Mouse (Mus musculus) cerebellum, postnatal 10 days (tissue): ENCODE results near the gene Slc17a2.
"Not testable (repeated sequence)": the region's sequence is repeated elsewhere in the genome, so short reads cannot be mapped to it uniquely, and the experiment has no call there.

Experiments used
- DNase-seq, 2 experiments: peaks; one replicate each; pipeline ENCODE4 v3.0.0; 2021; ENCODE audit warnings: mixed read lengths in 2 of 2

Slc17a2 gene

DNA sequence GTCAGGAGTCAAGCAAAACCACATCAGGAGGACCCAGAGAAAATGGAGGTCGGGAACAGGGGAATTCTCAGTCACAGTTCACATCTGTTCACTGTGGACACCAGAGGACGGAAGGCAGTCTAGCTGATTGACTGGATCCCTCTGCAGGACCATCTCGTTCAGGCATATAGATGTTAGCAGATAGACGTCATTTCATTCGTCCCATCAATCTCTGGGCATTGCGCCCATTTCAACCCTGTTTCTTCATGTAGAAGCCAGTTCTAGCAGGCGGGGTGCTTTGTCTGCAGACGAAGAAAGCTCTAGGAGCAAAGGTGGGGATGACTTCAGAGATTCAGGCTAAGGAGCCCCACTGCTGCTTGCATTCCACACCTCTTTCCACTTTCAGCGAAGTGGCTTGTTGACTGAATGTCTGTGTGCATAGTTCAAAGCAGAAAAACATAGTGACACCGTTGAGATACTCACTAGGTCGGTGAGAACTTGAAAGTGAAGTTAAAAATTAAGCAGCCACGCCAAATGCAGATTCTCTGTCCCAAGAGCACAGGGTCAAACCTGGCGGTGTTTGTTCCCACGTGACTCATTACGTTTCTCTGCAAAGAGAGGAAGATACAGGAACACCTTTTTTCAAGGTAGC is at the start of gene Slc17a2:
TSS of gene Slc17a2 (plus strand) at position 572 of the 631 bp plus-strand sequence.
- DNase-seq, result peak; percentile 3 to 9

DNA sequence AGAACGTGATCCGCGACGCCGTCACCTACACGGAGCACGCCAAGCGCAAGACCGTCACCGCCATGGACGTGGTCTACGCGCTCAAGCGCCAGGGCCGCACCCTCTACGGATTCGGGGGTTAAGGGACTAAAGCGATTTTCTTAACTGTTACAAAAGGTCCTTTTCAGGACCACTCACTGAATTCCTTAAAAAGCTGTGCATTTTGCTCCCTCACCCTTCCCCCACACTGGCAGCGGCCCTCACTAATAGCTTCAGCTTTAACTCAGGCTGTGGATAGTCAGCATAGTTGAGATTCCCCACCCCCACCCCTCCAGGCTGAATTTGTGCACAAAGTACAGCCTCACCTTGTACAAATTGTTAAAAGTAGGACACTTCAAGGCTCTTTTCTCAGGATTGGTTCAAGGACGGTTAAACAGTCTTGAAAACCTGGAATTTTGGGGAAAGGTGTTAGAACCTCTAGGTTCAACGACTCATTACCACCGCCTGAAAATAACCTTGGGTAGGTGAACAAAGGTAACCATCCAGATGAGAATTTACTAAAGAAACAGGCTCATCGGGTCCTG is 49.5 kb upstream of the Slc17a2 start:
- peak in 1 of 2 experiments; percentile 25 for DNase-seq

DNA sequence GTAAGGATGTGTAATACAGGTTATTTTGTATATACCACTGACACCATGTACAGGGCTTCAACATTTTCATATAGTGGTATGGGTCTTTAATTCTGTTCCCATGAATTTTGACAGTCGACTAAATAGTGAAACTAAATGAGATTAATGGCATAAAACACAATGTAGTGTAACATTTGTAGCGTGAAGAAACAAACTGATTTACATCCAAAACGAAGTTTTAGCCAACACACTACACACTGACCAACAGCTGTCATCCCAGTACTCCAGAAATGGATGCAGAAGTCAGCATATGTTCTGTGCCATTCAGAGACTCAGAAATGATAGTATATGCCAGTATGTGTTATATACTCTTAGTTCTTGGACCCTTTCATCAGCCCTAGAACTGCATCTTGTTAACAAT is 48.9 kb upstream of the Slc17a2 start:
- DNase-seq, result no peak

DNA sequence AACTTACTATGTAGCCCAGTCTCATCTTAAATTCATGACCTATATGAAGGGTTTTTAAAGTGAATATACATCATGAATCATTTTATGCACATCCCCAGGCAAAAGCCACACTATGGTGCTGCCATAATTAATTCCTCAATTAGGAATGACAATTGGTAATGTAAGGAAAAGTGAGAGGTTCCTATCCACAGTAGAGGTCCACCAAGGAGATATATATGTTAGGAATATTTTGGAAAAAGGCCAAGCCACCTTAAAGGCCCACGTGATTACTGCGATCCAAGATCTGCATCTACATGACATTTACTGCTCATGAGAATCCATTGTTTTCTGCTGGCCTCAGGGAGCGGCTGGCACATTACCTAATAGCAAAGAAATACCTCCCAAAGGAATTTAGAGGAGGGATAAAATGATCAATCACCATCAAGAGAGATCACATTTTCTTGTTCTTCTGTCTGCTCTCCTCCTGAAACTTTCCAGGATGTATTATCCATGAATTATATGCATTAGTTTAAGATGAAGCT is 47.5 kb upstream of the Slc17a2 start:
- no peak for DNase-seq

DNA sequence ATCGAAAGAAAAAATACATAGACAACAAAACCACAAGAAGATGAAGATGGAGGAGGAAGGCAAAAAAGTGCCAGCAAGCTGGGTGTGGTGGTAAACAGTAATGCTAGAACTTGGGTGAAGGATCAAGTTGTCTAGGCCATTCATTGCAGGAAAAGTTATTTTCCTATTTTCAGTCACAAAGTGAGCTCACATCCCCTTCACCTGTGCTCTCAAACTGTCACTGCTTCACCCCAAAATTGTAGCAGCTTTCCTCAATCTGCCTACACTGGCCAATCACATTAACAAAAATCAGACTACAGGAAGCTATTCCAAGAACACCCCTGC is 46.9 kb upstream of the Slc17a2 start:
- no peak for DNase-seq

DNA sequence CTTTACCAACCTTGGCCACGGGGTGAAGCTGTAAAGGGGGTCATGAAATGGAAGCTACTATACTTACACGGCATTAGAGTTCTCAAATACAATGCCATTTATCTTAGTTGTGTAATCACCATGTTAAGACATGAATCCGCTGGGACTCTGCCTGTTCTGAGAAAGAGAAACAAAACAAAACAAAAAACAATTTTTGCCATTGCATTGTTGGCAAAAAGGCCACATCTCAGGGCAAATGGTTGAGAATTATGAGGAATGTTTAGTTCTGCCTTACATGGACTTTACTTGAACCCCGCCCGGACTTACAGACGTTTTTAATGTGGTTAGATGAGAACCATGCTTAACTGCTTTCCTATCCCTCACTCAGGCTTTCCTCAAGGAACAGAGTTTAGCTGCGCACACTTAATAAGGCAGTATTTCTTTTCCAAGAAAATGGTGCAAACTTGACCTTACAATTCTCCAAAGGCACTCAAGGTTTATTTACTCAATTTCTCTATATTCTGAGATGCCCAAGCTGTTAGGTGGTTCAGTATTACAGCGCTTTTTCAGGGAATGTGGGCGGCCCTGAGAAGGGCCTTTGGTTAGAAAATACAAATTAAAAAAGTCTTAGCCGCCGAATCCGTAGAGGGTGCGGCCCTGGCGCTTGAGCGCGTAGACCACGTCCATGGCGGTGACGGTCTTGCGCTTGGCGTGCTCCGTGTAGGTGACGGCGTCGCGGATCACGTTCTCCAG is 46.4 kb upstream of the Slc17a2 start:
- DNase-seq, result peak; percentile 32 to 53

DNA sequence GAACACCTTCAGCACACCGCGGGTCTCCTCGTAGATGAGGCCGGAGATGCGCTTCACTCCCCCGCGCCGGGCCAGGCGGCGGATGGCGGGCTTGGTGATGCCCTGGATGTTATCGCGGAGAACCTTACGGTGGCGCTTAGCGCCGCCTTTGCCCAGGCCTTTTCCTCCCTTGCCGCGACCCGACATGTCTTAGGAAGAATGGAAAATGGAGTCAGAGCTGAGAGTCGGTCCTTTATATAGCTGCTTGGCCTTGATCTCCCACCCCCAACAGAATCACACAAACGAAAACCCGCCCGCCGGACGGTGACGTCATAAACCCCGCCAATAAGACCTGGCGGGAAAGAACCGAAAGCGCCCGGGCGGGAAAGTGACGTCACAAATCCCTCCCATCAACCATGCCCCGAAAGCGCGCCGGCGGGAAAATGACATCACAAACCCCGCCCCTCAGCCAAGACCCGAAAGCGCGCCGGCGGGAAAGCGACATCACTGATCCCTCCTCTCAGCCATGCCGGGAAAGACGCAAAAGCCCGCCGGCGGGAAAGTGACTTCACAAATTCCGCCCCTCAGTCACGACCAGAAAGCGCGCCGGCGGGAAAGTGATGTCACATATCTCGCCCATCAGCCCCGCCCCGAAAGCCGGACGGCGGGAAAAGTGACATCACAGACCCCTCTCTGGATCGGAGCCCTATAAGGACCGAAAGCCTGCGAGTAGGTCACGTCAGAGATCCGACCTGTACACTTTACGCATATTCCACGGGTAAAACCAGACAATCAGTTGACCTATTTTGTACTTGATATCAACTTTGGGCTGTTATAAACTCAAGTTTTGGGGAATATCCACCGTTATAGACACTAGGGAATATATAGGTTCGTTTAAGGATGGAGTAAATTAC is 45.6 kb upstream of the Slc17a2 start, which contains the start of gene Hist1h4a:
TSS of gene Hist1h4a (minus strand) at position 259 of the 893 bp plus-strand sequence.
- peak; percentile 100 for DNase-seq

DNA sequence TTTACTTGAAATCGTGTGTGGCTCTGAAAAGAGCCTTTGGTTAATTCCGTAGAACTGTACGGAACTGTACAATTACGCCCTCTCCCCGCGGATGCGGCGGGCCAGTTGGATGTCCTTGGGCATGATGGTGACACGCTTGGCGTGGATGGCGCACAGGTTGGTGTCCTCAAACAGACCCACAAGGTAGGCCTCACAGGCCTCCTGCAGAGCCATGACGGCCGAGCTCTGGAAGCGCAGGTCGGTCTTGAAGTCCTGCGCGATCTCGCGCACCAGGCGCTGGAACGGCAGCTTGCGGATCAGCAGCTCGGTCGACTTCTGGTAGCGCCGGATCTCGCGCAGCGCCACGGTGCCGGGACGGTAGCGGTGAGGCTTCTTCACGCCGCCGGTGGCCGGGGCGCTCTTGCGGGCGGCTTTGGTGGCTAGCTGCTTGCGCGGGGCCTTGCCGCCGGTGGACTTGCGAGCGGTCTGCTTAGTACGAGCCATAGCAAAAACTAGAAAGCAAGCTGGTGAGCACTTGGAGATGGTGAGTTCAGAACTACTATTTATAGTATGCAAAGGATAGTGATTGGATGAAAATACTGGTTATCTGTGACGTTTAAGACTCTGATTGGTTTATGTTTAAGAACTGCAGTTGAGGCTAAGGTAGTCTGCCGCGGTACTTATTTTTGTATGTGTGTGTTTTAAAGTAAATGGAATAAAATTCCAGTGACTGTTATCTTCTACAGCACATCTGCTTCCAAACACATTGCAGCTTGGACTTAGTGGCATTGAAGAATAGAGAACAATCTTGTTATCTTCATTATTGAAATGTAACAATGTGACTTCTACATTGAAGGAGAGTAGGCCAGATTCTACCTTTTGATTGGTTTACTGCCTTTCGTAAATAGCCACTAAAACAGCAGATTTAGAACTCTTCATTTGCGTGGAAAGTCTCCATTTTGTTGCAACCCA is 44.6 kb upstream of the Slc17a2 start, which contains the start of gene Hist1h3a:
TSS of gene Hist1h3a (minus strand) at position 516 of the 951 bp plus-strand sequence.
- DNase-seq, result peak; percentile 70 to 75

DNA sequence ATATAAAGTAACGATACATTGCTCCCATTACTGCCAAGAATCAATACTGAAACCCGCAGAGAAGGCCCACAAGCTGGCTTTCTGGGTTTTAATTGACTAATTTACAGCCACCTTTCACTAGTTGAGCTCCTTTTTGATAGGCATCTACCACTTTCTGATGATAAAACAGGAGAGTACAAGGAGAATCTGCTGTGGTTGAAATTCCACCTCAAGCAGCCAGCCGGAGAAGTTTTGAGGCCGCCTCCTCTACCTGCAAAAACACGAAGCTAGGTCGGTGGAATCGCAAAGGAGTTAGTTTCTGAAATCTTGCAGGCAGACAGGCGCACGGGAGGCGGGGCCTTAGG is 43.6 kb upstream of the Slc17a2 start:
- DNase-seq, result no peak

DNA sequence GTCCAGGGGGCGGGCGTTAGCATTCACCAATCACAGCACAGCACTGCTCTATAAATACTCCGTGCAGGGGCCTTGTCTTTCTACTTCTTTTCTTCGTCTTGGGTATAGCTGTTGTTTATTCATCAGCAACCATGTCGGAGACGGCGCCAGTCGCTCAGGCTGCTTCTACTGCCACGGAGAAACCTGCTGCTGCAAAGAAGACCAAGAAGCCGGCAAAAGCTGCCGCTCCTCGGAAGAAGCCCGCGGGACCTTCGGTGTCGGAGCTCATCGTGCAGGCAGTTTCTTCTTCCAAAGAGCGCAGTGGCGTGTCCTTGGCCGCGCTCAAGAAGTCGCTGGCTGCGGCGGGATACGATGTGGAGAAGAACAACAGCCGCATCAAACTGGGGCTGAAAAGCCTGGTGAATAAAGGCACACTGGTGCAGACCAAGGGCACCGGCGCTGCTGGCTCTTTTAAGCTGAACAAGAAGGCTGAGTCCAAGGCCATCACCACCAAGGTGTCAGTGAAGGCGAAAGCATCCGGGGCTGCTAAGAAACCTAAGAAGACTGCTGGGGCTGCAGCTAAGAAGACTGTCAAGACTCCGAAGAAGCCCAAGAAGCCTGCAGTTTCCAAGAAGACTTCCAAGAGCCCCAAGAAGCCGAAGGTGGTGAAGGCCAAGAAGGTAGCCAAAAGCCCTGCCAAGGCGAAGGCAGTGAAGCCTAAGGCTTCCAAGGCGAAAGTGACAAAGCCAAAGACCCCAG is 43.0 kb upstream of the Slc17a2 start, which contains the start of gene Hist1h1a:
TSS of gene Hist1h1a (plus strand) at position 81 of the 738 bp plus-strand sequence.
- DNase-seq, result peak; percentile 90 to 91

DNA sequence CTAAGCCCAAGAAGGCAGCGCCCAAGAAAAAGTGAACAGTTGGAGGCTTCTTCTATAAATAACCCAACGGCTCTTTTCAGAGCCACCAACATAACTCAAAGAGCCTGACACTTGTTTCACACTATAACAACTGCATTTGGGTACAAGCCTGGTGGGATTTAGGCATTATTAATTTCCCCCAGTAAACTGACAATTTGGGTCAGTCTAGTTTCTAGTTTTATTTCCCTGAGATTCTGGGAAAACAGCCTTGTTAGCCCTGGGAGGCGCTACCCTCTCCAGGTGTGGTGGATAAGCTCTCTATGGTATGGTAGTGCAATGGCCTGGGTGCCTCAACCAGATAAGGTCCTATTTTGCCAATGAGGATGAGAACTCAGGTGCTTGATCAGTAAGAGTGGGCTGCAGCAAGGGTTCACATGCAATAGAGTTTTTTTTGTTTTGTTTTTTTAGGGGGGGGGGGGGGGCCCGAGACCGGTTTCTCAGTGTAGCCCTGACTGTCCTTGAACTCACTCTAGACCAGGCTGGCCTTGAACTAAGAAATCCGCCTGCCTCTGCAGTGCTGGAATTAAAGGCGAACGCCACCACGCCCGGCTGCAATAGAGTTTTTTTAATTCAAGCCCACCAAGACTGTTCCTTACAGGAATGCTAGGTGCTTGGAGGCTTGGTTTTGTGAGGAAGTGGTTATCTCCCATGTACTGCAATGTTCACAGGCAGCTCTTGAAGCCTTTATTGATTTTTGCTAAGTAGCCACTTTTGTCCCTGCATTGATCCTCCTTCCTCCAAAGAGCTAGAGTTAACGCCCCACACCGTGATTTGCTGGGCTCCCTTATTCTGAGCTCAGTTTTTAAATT is 42.2 kb upstream of the Slc17a2 start:
- DNase-seq, result no peak

DNA sequence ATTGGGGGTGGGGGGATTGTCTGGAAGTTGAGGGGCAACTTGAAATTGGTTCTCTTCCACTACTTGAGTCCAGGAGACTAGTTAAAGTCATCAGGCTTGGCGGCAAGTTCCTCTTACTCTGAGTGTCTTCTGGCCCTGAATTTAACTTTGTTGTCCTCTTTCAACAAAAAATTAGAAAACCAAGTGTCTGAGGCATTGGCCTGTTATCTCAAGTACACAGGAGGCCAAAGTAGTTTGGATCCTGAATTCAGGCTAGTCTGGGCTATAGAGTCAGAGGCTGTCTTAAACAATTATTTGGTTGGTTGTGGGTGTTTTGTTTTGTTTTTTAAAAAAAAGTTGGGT is 41.6 kb upstream of the Slc17a2 start:
- DNase-seq, result no peak

DNA sequence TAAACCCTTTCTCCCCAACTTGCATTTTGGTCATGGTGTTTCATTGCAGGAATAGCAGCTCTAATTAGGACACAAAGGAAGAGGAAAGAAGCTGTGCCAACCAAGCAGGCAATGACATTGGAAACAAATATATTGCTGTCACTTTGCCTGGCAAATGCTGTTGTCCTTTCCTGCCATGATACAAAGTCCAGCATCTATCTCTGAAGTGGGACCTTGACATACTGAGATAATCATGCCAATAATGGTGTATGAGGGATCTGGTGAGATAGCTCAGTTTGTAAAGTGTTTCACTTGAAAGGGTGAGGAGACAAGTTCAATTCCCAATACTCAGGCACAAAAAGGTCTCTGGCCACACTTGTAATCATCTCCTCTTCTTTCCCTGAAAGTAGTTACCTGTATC is 40.0 kb upstream of the Slc17a2 start:
- DNase-seq, result no peak

DNA sequence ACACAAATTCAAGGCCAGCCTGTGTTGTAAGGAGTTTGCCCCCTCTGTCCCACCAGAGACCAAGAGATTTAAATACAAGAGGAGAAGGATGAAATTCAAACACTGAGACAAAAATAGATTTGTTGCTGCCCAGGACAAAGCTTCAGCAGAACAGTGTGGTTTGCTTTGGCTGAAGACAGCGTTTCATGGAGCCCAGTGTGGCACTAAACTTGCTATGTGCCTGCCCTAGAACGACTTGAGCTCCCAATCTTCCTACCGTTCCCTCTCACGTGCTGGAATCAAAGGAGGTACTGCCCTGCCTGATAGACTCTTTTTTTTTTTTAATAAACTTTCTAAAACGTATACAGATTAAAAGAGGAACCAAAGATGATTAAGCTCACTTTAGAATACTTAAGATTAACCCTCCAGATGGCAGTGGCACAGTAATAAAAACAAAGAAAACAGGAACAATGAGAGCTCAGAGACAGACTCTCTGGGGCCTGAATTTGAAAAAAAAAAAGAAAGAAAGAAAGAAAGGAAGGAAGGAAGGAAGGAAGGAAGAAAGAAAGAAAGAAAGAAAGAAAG is 37.9 kb upstream of the Slc17a2 start:
- no peak for DNase-seq

DNA sequence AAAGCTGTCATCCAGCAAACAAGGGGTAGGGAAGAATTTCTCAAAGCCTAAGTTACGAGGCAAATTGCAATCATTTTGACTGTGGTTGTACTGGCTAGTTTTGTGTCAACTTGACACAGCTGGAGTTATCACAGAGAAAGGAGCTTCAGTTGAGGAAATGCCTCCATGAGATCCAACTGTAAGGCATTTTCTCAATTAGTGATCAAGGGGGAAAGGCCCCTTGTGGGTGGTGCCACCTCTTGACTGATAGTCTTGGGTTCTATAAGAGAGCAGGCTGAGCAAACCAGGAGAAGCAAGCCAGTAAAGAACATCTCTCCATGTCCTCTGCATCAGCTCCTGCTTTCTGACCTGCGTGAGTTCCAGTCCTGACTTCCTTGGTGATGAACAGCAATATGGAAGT is 37.2 kb upstream of the Slc17a2 start, which contains the start of gene Trim38:
TSS of gene Trim38 (plus strand) at position 301 of the 400 bp plus-strand sequence.
- not testable (repeated sequence) for DNase-seq

DNA sequence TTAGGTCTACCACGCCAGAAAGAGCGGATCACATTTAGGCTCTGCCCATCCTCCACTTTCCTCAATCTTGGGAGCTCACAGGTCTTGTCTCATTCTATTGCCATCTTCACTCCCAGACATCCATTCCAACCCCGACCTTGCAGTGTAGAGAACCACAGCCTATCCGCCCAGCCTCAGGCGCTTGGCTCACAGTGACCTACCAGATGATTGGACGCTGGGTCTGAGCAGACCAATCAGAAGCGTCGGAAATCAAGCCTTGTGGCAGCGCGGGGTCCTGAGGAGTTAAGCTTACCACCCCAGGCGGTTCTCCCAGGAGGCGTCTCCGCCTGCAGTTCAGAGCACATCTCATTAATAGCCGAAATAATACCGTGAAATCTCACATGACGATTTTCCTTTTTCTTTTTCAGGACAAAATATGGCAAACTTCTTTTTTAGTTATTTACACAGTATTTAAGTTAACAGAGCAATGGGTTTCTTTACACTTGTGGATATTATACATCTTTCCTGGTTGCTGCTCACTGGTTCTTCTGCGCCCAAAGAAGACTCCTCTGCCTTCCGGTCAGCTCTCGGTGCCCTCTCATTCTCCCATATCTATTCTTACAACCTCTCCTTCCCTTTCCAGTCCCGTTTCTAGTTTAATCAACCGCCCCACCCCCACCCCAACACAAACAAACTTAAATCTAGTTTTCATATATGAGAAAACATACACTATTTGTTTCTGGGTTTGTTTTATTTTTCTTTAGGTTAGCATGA is 34.1 kb upstream of the Slc17a2 start:
- DNase-seq, result peak; percentile 36 to 54

DNA sequence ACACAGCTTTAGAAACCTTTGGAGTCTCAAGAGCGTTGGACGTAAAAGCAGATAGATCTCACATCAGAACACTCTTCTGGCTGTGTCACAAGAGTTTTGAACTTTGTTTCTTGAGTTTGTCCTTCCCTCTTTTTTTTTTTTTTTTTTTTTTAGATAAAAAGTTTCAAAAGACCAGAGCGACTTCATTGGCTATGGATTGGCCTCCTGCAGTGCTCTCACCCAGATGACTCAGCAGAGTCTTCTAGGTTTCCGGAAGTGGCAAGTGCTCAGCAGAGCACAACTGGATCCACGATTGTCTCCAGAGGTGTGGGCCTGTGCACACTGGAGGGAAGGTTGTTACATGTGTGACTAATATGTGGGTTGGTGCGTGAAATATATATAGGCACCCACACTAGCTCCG is 28.5 kb upstream of the Slc17a2 start:
- no peak for DNase-seq

DNA sequence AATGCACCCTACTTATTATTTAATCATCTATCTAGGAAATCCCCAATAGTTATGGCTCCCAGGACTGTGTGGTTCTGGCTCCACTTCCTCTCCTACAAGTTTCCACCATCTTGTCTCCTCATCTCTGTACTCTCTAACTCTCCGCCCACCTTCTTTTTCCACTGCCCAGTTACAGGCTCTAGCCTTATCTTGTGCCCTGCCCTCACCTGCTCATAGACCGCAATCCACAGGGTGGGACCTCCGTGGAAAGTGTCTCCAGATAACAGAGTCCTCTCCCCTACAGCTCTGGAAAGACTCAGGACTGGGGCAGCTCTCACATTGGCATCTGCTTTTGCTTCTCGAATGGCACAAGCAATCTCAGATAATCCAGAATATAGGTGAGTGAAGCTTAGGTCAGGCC is 27.8 kb upstream of the Slc17a2 start:
- DNase-seq, result no peak

DNA sequence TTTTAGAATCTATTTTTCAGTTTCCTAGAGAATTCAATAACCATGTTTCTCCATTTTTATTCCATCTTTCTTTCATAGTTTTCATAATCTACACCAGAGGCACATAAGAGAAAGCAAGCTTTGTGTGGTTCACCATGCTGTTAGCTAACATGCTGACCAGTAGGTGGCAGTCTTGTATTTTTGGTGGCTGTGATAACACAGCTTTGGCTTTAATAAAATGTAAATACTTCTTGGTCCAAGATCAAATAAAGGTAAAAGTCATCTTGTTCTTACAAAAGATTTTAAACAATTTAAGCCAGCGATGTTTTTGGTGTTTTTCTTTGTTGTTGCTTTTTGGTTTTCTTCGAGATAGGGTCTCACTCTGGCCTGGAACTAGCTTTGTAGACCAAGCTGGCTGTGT is 14.3 kb upstream of the Slc17a2 start:
- DNase-seq, result peak; percentile 75 to 83
